Mouse (Mus musculus) MEL (cell line): Measurements from ENCODE around the gene Pxt1.

Experiments
- CHD1 ChIP-seq: IDR thresholded peaks from 2 replicates; pipeline ENCODE4 v1.6.1; 2012; ENCODE audit warnings: low read depth, mild to moderate bottlenecking, inconsistent platforms, low read length, improper control_type of control experiment
- CTCF ChIP-seq, 3 experiments: IDR thresholded peaks in 2 of 3; conservative IDR thresholded peaks in 1 of 3; 2 replicates each; pipeline ENCODE4 v1.5.1; 2011 to 2012; ENCODE audit warnings: low read length in 3 of 3, low read depth in 2 of 3, mild to moderate bottlenecking in 2 of 3, improper control_type of control experiment in 1 of 3, inconsistent platforms in 1 of 3, mixed read lengths in 1 of 3, moderate library complexity in 1 of 3; ENCODE audit not compliant: control insufficient read depth in 1 of 3, insufficient read depth in 1 of 3, poor library complexity in 1 of 3, severe bottlenecking in 1 of 3
- ELF1 ChIP-seq: IDR thresholded peaks from 2 replicates; pipeline ENCODE4 v1.6.1; 2014; ENCODE audit warnings: low read depth, mild to moderate bottlenecking, inconsistent platforms, low read length, improper control_type of control experiment, moderate library complexity
- GABPA ChIP-seq: IDR thresholded peaks from 2 replicates; pipeline ENCODE4 v1.6.1; 2012; ENCODE audit warnings: low read depth, mild to moderate bottlenecking, inconsistent platforms, low read length, improper control_type of control experiment, moderate library complexity
- MYB ChIP-seq: IDR thresholded peaks from 2 replicates; pipeline ENCODE4 v1.6.1; 2011; ENCODE audit warnings: mild to moderate bottlenecking, low read depth, low read length, improper control_type of control experiment
- POLR2A ChIP-seq, 2 experiments: IDR thresholded peaks; 2 replicates each; pipeline ENCODE4 v1.6.1; 2011 to 2012; ENCODE audit warnings: low read length in 2 of 2, mild to moderate bottlenecking in 2 of 2, control low read depth in 1 of 2, improper control_type of control experiment in 1 of 2, low read depth in 1 of 2, moderate library complexity in 1 of 2; ENCODE audit not compliant: control insufficient read depth in 1 of 2, insufficient read depth in 1 of 2, poor library complexity in 1 of 2

- no peak for TF ChIP-seq POLR2A (IDR thresholded peaks at IDR 0.05; ENCODE audit: control insufficient read depth in 1 of 2, insufficient read depth in 1 of 2, low read depth in 1 of 2, low read length in 2 of 2, poor library complexity in 1 of 2)
- TF ChIP-seq MYB, result no peak
- no peak for TF ChIP-seq CTCF (IDR thresholded peaks at IDR 0.05 in 2 of 3, conservative IDR thresholded peaks at IDR 0.05 in 1 of 3; ENCODE audit: control insufficient read depth in 1 of 3, insufficient read depth in 1 of 3, low read depth in 2 of 3, low read length in 3 of 3, poor library complexity in 1 of 3, severe bottlenecking in 1 of 3)
- no peak for TF ChIP-seq ELF1
- no peak for TF ChIP-seq CHD1
- TF ChIP-seq GABPA, result no peak
These were observed 841 bp upstream of the Pxt1 start for GRCm38 (mm10) chr17:28944481-28944880.
